Mouse (Mus musculus) bone marrow, adult 2 months (tissue): Measurements from ENCODE around the gene Pitpnm3.

Experiments used
- CTCF ChIP-seq: fragments of 200-500 bp; IDR thresholded peaks from 2 replicates; pipeline ENCODE4 v1.5.1; 2011; ENCODE audit warnings: low read length, control low read depth; ENCODE audit not compliant: control insufficient read depth, insufficient read depth
- POLR2A ChIP-seq: fragments of 200-500 bp; IDR thresholded peaks from 2 replicates; pipeline ENCODE4 v1.6.1; 2011; ENCODE audit warnings: low read depth, mild to moderate bottlenecking, control low read depth, low read length, borderline replicate concordance; ENCODE audit not compliant: control insufficient read depth

- TF ChIP-seq POLR2A = peak; percentile 45; the same call in 1 of the 2 replicates
- TF ChIP-seq CTCF = no peak
These were observed 93.6 kb downstream of the Pitpnm3 start, which contains the start of gene Pimreg for GRCm38 (mm10) chr11:72041768-72042607.
